Mouse (Mus musculus): ENCODE data around the gene Gcg. TPM values are rescaled to one million over a fixed set of nuclear protein-coding genes. Genes with fewer than 3 reads are reported as not detected.

The Gcg gene
- polyA plus RNA-seq, 1 experiment from 2014 or later = 53.2 TPM

DNA sequence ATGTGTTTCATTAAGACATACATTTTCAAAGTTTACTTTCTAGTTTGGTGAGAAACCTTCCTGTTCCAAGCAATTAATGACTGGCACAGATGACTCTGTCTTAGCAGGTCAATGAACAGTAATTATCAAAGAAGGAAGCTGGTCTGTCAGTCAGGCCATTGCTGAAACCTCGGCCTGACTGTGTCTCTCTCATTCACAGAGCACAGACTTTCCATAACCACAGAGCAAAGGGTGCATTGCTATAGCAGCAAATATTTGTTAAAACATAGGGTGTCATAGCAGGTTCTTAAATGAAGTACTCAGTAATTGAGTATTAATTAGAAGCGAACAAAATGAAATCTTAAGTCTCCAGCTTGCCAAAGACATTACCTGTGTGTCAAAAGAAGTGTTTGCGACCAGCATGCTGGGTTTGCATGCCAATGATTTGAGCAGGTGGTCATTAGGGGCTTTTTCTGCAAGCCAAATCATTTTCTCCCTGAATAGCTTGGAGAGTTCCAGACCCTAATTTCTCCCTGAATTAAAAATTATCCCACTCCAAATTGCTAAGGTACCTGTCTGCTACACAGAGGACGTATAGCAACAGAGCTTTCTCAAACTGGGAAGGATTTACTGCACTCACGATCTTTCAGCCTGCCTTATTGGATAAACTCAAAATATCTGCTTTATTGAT is 14.0 kb upstream of the Gcg start:
- ATAC-seq = no peak
- Histone ChIP-seq H3K9ac (no peak overlapping the region), H3K4me3 (replicated peaks) (no peak overlapping the region), H3K27me3 (replicated peaks) (no peaks in the 10 kb centered on the region), H3K27ac (no peak overlapping the region), H3K36me3 (no peaks in the 10 kb centered on the region), H3K9me3 (no peaks in the 10 kb centered on the region), H3K4me2 (replicated peaks) (no peak overlapping the region), H3K4me1 (replicated peaks) (no peaks in the 10 kb centered on the region)
- WGBS = 78% methylated on average over 5 of the region's 5 CpGs

DNA sequence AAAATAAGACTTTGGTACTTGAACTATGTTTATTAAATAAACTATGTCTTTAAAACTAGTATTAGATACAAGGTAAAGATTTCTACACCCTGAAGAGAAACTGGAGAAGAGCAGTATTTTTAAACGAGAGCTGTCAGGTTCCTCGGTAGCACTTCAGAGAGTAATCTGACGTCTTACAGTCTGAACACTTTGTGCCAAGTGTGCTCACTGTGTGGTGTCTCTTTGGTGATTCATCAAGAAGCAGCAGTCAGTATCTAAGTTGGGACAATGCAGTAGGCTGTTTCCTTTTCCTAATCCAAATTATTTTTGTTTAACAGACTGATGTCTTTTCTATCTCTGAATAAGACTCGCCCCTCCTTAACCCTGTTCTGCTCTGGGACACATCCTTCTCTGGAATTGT is 12.0 kb upstream of the Gcg start:
- ATAC-seq = no peak
- Histone ChIP-seq H3K36me3 (no peaks in the 10 kb centered on the region), H3K27me3 (replicated peaks) (no peaks in the 10 kb centered on the region), H3K9ac (no peak overlapping the region), H3K27ac (no peak overlapping the region), H3K4me2 (replicated peaks) (no peak overlapping the region), H3K9me3 (no peaks in the 10 kb centered on the region), H3K4me3 (replicated peaks) (no peak overlapping the region), H3K4me1 (replicated peaks) (no peaks in the 10 kb centered on the region)
- 62% methylated on average over 4 of the region's 4 CpGs for WGBS

GRCm38 (mm10) chr2:62489832-62490231 is 6.4 kb upstream of the Gcg start:
- Histone ChIP-seq H3K27ac (no peak overlapping the region), H3K4me1 (replicated peaks) (no peaks in the 10 kb centered on the region), H3K27me3 (replicated peaks) (no peaks in the 10 kb centered on the region), H3K4me2 (replicated peaks) (no peak overlapping the region), H3K9ac (no peak overlapping the region), H3K4me3 (replicated peaks) (no peak overlapping the region), H3K9me3 (no peaks in the 10 kb centered on the region), H3K36me3 (no peaks in the 10 kb centered on the region)
- ATAC-seq = no peak
- WGBS = 92% methylated on average over 6 of the region's 6 CpGs

DNA sequence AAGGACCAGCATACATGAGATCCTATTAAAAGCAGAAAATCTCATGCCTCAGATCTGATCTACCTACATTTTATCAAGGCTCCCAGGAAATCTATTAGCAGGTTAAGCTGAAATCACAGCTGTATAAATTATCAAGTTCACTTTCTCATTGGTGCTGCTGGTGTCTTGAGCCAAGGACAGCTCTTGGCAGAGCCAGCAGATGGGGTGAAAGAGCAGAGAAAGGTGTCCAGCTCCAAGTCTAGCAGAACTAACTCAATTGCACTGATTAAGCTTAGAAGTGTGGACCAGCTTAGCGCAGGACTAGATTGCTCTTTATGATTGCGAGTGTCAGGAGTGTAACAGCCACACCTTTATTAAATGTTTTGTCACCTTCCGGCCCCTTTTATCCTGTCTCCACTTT is 1.5 kb upstream of the Gcg start:
- Histone ChIP-seq H3K4me1 (replicated peaks) (no peaks in the 10 kb centered on the region), H3K4me2 (replicated peaks) (no peak overlapping the region), H3K9me3 (no peaks in the 10 kb centered on the region), H3K27ac (no peak overlapping the region), H3K9ac (no peak overlapping the region), H3K36me3 (no peaks in the 10 kb centered on the region), H3K27me3 (replicated peaks) (no peaks in the 10 kb centered on the region), H3K4me3 (replicated peaks) (no peak overlapping the region)
- no peak for ATAC-seq
- 86% methylated on average over 3 of the region's 3 CpGs for WGBS

DNA sequence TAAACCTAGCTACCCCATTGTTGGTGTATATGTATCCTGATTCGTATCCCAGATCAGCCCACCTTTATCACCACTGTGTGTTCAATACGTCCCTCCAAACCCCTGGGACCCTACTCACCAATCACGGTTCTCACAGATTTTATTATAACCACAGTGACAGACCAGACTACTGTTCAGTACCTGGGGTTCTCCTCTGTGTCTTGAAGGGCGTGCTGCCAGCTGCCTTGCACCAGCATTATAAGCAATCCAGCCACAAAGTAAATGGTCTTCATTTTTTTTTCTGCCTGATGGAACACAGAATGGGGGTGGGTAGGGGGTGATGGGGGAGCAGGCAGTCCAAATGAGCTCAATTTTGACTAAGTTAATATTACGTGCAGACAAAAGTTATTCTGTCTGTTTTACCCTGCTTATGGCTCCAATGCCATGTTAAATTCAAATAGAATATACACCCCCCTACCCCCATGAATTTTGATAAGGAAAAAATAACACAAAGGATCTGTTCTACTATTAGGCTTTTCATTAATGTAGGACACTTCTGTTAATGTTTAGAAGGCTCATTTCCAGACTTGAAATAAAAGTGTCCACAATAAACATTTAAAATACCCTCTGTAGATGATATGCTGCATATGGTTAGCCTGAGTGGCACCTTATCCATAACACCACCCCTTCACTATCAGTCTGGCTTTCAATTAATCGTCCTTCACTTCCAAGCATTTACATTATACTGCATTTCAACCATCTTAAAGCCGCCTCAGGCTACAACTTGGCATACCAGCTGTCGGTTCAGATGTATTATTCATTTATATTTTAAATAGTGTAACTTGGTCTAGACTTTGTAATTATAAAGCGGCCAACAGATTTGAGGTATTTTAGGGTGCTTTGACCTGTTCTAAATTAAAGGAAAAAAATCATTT is 2.9 kb downstream of the Gcg start:
- Histone ChIP-seq H3K27me3 (replicated peaks) (no peaks in the 10 kb centered on the region), H3K36me3 (no peaks in the 10 kb centered on the region), H3K4me2 (replicated peaks) (no peak overlapping the region), H3K4me3 (replicated peaks) (no peak overlapping the region), H3K9me3 (no peaks in the 10 kb centered on the region), H3K27ac (no peak overlapping the region), H3K4me1 (replicated peaks) (no peaks in the 10 kb centered on the region), H3K9ac (no peak overlapping the region)
- ATAC-seq = no peak
- 64% methylated on average over 9 of the region's 9 CpGs for WGBS

DNA sequence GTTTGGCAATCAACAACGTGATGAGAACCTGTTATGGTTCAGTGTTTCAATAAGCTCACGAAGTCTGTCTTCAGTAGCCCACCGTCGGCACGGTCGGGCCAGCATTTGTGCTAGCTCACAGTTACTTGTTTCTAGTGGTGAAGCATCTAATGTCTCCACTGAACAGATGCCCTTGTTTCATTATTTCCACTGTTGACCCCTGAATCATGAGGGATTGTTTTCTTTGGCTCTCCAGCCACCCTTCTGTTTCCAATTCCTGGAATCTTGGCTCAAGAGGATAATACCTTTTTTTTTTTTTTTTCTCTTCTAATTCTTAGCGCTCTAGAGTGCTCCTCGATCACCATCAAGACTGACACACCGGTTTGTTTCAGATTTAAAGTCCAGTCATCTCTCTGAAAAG is 13.9 kb downstream of the Gcg start:
- Histone ChIP-seq H3K9me3 (no peaks in the 10 kb centered on the region), H3K4me3 (replicated peaks) (no peak overlapping the region), H3K9ac (no peak overlapping the region), H3K36me3 (no peaks in the 10 kb centered on the region), H3K27me3 (replicated peaks) (no peaks in the 10 kb centered on the region), H3K4me1 (replicated peaks) (no peaks in the 10 kb centered on the region), H3K27ac (no peak overlapping the region), H3K4me2 (replicated peaks) (no peak overlapping the region)
- no peak for ATAC-seq
- WGBS = 89% methylated on average over 9 of the region's 9 CpGs

DNA sequence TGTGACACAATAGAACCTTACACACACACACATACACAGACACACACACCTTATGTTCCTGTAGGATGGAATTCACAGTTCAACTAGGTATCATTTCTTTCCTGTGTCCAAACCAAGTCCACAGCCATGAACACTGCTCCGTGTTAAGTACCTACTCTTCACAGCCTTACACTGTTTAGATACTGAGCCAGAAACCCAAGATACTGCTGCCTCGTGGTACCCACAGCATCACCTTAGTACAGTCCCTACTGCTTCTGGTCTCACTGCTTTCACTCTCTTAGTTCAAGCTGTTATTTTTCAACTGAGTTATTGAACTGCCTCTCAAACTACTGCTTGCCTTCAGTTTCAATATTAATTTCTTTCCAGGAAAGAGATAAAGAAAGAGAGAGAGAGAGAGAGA is 20.2 kb downstream of the Gcg start:
- 91% methylated on average over 2 of the region's 2 CpGs for WGBS
- no peaks in the 10 kb centered on the region for H3K27me3 ChIP-seq (replicated peaks)
- H3K4me1 ChIP-seq (replicated peaks) = no peaks in the 10 kb centered on the region
- no peak overlapping the region for H3K4me3 ChIP-seq (replicated peaks)
- no peak overlapping the region for H3K4me2 ChIP-seq (replicated peaks)
- ATAC-seq = no peak
- H3K9me3 ChIP-seq = no peaks in the 10 kb centered on the region
- H3K9ac ChIP-seq = no peak overlapping the region
- H3K27ac ChIP-seq = no peak overlapping the region
- H3K36me3 ChIP-seq = no peaks in the 10 kb centered on the region

GRCm38 (mm10) chr2:62462174-62462573 is 21.3 kb downstream of the Gcg start:
- Histone ChIP-seq H3K4me1 (replicated peaks) (no peaks in the 10 kb centered on the region), H3K27me3 (replicated peaks) (no peaks in the 10 kb centered on the region), H3K9me3 (no peaks in the 10 kb centered on the region), H3K27ac (no peak overlapping the region), H3K4me3 (replicated peaks) (no peak overlapping the region), H3K9ac (no peak overlapping the region), H3K36me3 (no peaks in the 10 kb centered on the region), H3K4me2 (replicated peaks) (no peak overlapping the region)
- no peak for ATAC-seq
- WGBS = 79% methylated on average over 2 of the region's 2 CpGs

GRCm38 (mm10) chr2:62460815-62461450 is 22.5 kb downstream of the Gcg start:
- WGBS = 75% methylated on average over 12 of the region's 12 CpGs
- no peaks in the 10 kb centered on the region for H3K4me1 ChIP-seq (replicated peaks)
- no peak for ATAC-seq
- no peaks in the 10 kb centered on the region for H3K36me3 ChIP-seq
- no peak overlapping the region for H3K27ac ChIP-seq
- H3K4me2 ChIP-seq (replicated peaks) = no peak overlapping the region
- H3K9me3 ChIP-seq = no peaks in the 10 kb centered on the region
- H3K4me3 ChIP-seq (replicated peaks) = no peak overlapping the region
- H3K9ac ChIP-seq = no peak overlapping the region
- H3K27me3 ChIP-seq (replicated peaks) = no peaks in the 10 kb centered on the region

GRCm38 (mm10) chr2:62460231-62460710 is 23.2 kb downstream of the Gcg start:
- Histone ChIP-seq H3K27ac (0 out of 2 replicates have a peak overlapping the region, but pooled peaks have one; percentile 22), H3K9me3 (no peaks in the 10 kb centered on the region), H3K4me2 (replicated peaks) (no peak overlapping the region), H3K4me3 (replicated peaks) (no peak overlapping the region), H3K27me3 (replicated peaks) (no peaks in the 10 kb centered on the region), H3K36me3 (no peaks in the 10 kb centered on the region), H3K9ac (no peak overlapping the region), H3K4me1 (replicated peaks) (no peaks in the 10 kb centered on the region)
- 51% methylated on average over 7 of the region's 7 CpGs for WGBS
- peak; percentile 31 for ATAC-seq

- ATAC-seq = no peak
- no peak overlapping the region for H3K4me3 ChIP-seq (replicated peaks)
- H3K9me3 ChIP-seq = no peaks in the 10 kb centered on the region
- H3K36me3 ChIP-seq = no peaks in the 10 kb centered on the region
- no peaks in the 10 kb centered on the region for H3K4me1 ChIP-seq (replicated peaks)
- no peaks in the 10 kb centered on the region for H3K27me3 ChIP-seq (replicated peaks)
- 0 out of 2 replicates have a peak overlapping the region, but pooled peaks have one; percentile 22 for H3K27ac ChIP-seq
- no peak overlapping the region for H3K4me2 ChIP-seq (replicated peaks)
- no peak overlapping the region for H3K9ac ChIP-seq
- 53% methylated on average over 18 of the region's 18 CpGs for WGBS
Observed at GRCm38 (mm10) chr2:62459241-62460174, 23.9 kb downstream of the Gcg start.
